Mouse (Mus musculus) neural tube, embryonic 11.5 days (tissue): ENCODE results near the gene Minpp1. TPM values are rescaled to one million over a fixed set of nuclear protein-coding genes. Genes with fewer than 3 reads are reported as not detected.

Experiments
- polyA plus RNA-seq: library from polyadenylated mRNA; unstranded; fragments of >200 nt; fragmentation: Nextera tagmentation; extraction: Ambion mirVana; gene quantifications from 2 replicates; pipeline ENCODE4 v1.2.1, GENCODE M21; 2014

The Minpp1 gene
- polyA plus RNA-seq, 1 experiment from 2014 or later, result 71.1 TPM

Other genes with a start within 250 kb of the Minpp1 start
- 11.0 and 14.1 TPM in 2 replicates for gene Sgms1, start 96.1 kb upstream of the Minpp1 start, polyA plus RNA-seq
- gene Rpl9-ps6, start 19.2 kb upstream of the Minpp1 start, polyA plus RNA-seq, result 97.9 and 104 TPM in 2 replicates
- 1.6 and 1.9 TPM in 2 replicates for gene Papss2, start 110.0 kb downstream of the Minpp1 start, polyA plus RNA-seq